Mouse (Mus musculus) cerebellum, adult 2 months (tissue): ENCODE data around the gene Ankrd13c.

Experiments
- CTCF ChIP-seq: fragments of 200-500 bp; IDR thresholded peaks from 2 replicates; pipeline ENCODE4 v1.5.1; 2011; ENCODE audit warnings: low read depth, mild to moderate bottlenecking, control low read depth, low read length, moderate library complexity, borderline replicate concordance; ENCODE audit not compliant: insufficient read depth
- POLR2A ChIP-seq: fragments of 200-500 bp; IDR thresholded peaks from 2 replicates; pipeline ENCODE4 v1.6.1; 2011; ENCODE audit warnings: low read length, control low read depth, borderline replicate concordance; ENCODE audit not compliant: insufficient read depth

- TF ChIP-seq CTCF (no peak), POLR2A (no peak)
Measured at GRCm38 (mm10) chr3:157955466-157955865, 8.4 kb downstream of the Ankrd13c start.
